Mouse (Mus musculus): ENCODE results near the gene Lzic. TPM values are rescaled to one million over a fixed set of nuclear protein-coding genes. Genes with fewer than 3 reads are reported as not detected.

Lzic gene
- 32.1 and 39.8 TPM in 2 replicates for polyA plus RNA-seq (2014; fragmentation: Nextera tagmentation; extraction: Ambion mirVana)

DNA sequence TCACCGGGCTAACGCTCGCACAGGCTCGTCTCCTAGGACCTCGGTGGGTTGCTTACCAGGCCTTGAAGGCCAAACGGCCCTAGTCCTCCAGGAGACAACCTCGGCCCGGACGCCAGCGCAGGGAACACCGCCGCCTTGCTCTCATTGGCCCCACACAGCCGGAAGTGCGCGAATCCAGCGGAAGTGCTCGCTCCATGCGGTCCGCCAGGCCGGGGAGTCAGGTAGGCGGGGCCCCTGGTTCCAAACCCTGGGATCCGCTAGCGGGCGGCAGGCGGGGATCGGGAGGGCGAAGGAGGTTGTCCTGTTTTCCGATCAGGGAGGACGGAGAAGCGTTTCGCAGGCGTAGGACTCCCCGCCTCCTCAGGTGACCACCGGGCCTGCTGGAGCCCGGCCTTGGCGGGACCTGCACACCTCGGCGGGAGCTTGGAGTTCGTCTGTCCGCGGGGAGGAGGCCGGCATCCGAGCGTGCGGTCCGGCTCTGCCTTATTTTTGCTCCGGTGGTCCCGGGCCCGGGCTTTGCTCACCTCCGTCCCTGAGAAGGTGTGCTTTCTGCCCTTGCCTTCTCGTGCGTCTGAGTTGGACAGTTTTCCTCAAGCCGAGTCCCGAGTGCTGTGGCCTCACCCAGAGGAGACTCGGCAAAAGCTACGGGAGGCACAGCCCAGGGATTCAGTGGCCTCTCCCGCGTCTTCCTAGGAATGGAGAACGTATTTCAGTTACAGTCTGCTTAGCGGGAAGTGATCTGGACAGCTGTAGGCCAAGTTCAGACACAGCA, at the start of gene Lzic, which contains the start of gene Nmnat1:
Gene Lzic (plus strand): TSS at position 177 of the 772 bp plus-strand sequence.
Gene Nmnat1 (minus strand): TSS at position 150 of the 772 bp plus-strand sequence.
- peaks cover 38% of the 10 kb centered on the region for H3K36me3 ChIP-seq (ENCODE audit: control insufficient read depth, insufficient read depth, low read length)
- peaks cover 6 to 12% of the 10 kb centered on the region in 2 experiments for H3K4me1 ChIP-seq (ENCODE audit: control insufficient read depth in 2 of 2, insufficient read depth in 2 of 2, low read length in 2 of 2)
- peak within 1 kb of the TSS; percentile 73 for H3K4me2 ChIP-seq (ENCODE audit: low read length)
- H3K27me3 ChIP-seq (ENCODE audit: control insufficient read depth, insufficient read depth, low read length): no peaks in the 10 kb centered on the region
- H3K27ac ChIP-seq (replicated peaks in 1 of 2; ENCODE audit: control insufficient read depth in 1 of 2, insufficient read depth in 1 of 2, low read depth in 2 of 2, low read length in 2 of 2): peak within 1 kb of the TSS; percentile 78 to 90
- H3K4me3 ChIP-seq (ENCODE audit: control insufficient read depth in 1 of 2, insufficient read depth in 1 of 2, low read depth in 1 of 2, low read length in 2 of 2): peak within 1 kb of the TSS; percentile 76 to 91
- ATAC-seq (ENCODE audit: insufficient number of reproducible peaks, insufficient read depth, low FRiP score, low read depth): peak; percentile 96
- no peaks in the 10 kb centered on the region for H3K9me3 ChIP-seq (ENCODE audit: control insufficient read depth, low read length)
- peak within 1 kb of the TSS; percentile 84 for H3K9ac ChIP-seq (ENCODE audit: low read length)
- WGBS: under 1% methylated on average over 60 of the region's 60 CpGs

DNA sequence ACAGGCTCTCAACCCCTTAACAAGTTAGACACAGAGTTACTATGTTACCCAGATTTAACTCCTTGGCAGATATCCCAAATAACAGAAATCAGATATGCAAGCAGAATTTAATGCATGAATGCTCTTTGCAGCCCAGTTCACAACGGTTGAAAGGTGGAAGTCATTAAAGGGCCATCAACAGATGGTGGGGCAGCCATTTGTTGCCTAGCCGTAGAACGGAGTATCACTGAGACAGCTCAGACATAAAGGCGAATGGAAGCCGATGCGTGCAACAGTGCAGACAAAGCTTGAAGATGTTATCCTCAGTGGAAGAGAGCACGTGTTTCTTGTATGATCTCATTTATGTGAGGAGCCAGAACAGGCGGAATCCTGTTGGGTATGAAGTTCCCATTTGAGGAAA, 44.5 kb upstream of the Lzic start:
- Histone ChIP-seq H3K9me3 (ENCODE audit: control insufficient read depth, low read length) (no peaks in the 10 kb centered on the region), H3K4me3 (ENCODE audit: control insufficient read depth in 1 of 2, insufficient read depth in 1 of 2, low read depth in 1 of 2, low read length in 2 of 2) (no peak overlapping the region), H3K27me3 (ENCODE audit: control insufficient read depth, insufficient read depth, low read length) (no peaks in the 10 kb centered on the region), H3K27ac (replicated peaks in 1 of 2; ENCODE audit: control insufficient read depth in 1 of 2, insufficient read depth in 1 of 2, low read depth in 2 of 2, low read length in 2 of 2) (no peak overlapping the region), H3K36me3 (ENCODE audit: control insufficient read depth, insufficient read depth, low read length) (no peaks in the 10 kb centered on the region), H3K9ac (ENCODE audit: low read length) (no peak overlapping the region), H3K4me1 (ENCODE audit: control insufficient read depth in 2 of 2, insufficient read depth in 2 of 2, low read length in 2 of 2) (peaks cover 5 to 16% of the 10 kb centered on the region in 2 experiments), H3K4me2 (ENCODE audit: low read length) (no peak overlapping the region)
- WGBS: 74% methylated on average over 8 of the region's 8 CpGs
- no peak for ATAC-seq (ENCODE audit: insufficient number of reproducible peaks, insufficient read depth, low FRiP score, low read depth)

DNA sequence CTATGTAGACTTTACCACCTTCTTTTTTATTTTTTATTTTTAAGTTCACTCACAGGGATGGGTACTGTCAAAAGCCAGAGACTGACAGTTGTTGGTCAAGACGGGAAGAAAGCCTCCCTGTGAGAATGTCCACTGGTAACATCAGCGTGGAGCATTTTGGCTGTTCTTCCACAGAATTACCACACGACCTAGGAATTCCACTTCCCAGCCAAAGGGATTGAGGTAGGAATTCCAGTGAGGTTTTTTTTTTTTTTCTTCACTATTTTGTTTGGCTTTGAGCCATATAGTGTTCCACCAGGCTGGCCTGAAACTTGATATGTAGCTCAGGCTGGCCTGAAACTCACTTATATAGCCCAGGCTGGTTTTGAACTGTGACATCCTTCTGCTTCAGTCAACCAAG, 42.6 kb upstream of the Lzic start:
- no peaks in the 10 kb centered on the region for H3K9me3 ChIP-seq (ENCODE audit: control insufficient read depth, low read length)
- no peaks in the 10 kb centered on the region for H3K36me3 ChIP-seq (ENCODE audit: control insufficient read depth, insufficient read depth, low read length)
- no peak overlapping the region for H3K9ac ChIP-seq (ENCODE audit: low read length)
- peak overlapping the region; percentile 14 to 45; a peak in 2 of 4 replicates for H3K27ac ChIP-seq (replicated peaks in 1 of 2; ENCODE audit: control insufficient read depth in 1 of 2, insufficient read depth in 1 of 2, low read depth in 2 of 2, low read length in 2 of 2)
- WGBS: 15% methylated on average over 3 of the region's 3 CpGs
- H3K27me3 ChIP-seq (ENCODE audit: control insufficient read depth, insufficient read depth, low read length): no peaks in the 10 kb centered on the region
- no peak overlapping the region for H3K4me2 ChIP-seq (ENCODE audit: low read length)
- H3K4me1 ChIP-seq (ENCODE audit: control insufficient read depth in 2 of 2, insufficient read depth in 2 of 2, low read length in 2 of 2): peaks cover 9 to 20% of the 10 kb centered on the region in 2 experiments
- H3K4me3 ChIP-seq (ENCODE audit: control insufficient read depth in 1 of 2, insufficient read depth in 1 of 2, low read depth in 1 of 2, low read length in 2 of 2): no peak overlapping the region
- no peak for ATAC-seq (ENCODE audit: insufficient number of reproducible peaks, insufficient read depth, low FRiP score, low read depth)

DNA sequence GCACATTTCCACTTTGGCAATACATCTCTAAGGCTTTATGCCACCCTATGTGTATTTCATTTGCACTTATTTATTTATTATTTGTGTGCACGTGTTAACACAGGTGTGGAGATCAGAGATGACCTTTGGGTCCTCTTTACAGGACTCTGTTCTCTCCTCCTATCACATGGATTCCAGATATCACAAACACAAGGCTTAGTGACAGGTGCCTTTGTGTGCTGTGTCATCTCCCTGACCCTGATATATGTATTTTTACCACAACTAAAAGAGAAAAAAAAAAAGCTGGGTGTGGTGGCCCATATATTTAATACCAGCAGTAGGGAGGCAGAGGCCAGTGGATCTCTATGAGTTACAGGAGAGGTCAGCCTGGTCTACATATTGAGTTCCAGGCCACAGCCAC, 40.6 kb upstream of the Lzic start:
- H3K36me3 ChIP-seq (ENCODE audit: control insufficient read depth, insufficient read depth, low read length): no peaks in the 10 kb centered on the region
- H3K4me3 ChIP-seq (ENCODE audit: control insufficient read depth in 1 of 2, insufficient read depth in 1 of 2, low read depth in 1 of 2, low read length in 2 of 2): no peak overlapping the region
- 40% methylated on average over 1 of the region's 1 CpGs for WGBS
- H3K27me3 ChIP-seq (ENCODE audit: control insufficient read depth, insufficient read depth, low read length): no peaks in the 10 kb centered on the region
- H3K4me1 ChIP-seq (ENCODE audit: control insufficient read depth in 2 of 2, insufficient read depth in 2 of 2, low read length in 2 of 2): peaks cover 9 to 20% of the 10 kb centered on the region in 2 experiments
- H3K4me2 ChIP-seq (ENCODE audit: low read length): no peak overlapping the region
- no peak for ATAC-seq (ENCODE audit: insufficient number of reproducible peaks, insufficient read depth, low FRiP score, low read depth)
- H3K9ac ChIP-seq (ENCODE audit: low read length): peak overlapping the region; percentile 71
- peak overlapping the region in 1 of 2 experiments; percentile 84; a peak in 3 of 4 replicates for H3K27ac ChIP-seq (replicated peaks in 1 of 2; ENCODE audit: control insufficient read depth in 1 of 2, insufficient read depth in 1 of 2, low read depth in 2 of 2, low read length in 2 of 2)
- H3K9me3 ChIP-seq (ENCODE audit: control insufficient read depth, low read length): no peaks in the 10 kb centered on the region

DNA sequence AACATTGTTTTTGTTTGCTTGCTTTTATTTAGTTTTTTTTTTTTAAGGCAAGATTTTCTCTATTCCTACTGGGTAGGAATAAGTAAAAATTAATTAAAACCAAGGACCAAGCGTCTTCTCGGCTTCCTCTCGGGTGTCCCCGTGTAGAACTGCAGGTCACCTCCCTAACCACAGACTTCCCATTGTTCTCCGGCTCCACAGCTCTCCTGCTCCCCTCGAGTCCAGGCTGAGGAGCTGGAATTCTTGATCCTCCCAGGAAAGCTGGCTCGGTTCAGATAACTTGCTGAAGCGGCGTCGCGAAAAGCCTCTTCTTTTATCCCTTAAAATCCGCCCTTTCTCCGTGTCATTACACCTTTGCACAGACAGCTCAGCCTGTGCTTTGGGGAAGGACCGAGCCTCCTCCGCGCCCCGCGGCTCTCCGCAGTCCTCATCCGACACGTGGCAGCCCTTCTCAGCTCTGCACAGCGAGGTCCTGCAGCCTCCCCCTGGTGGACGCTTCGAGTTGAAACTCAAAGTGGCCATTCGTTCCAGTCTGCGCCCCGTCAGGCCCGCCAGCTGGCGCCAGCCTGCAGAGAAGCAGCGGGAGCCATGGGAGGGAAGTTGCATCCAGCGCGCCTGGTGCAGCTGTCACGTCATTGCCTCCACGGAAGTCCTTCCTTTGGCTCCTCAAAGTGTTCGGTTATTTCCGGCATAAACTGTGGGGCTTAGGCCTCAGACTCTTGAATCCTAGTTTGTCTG, 39.9 kb upstream of the Lzic start:
- ATAC-seq (ENCODE audit: insufficient number of reproducible peaks, insufficient read depth, low FRiP score, low read depth): peak; percentile 92
- H3K9me3 ChIP-seq (ENCODE audit: control insufficient read depth, low read length): no peaks in the 10 kb centered on the region
- H3K27ac ChIP-seq (replicated peaks in 1 of 2; ENCODE audit: control insufficient read depth in 1 of 2, insufficient read depth in 1 of 2, low read depth in 2 of 2, low read length in 2 of 2): peak overlapping the region; percentile 84 to 92
- H3K27me3 ChIP-seq (ENCODE audit: control insufficient read depth, insufficient read depth, low read length): no peaks in the 10 kb centered on the region
- no peaks in the 10 kb centered on the region for H3K36me3 ChIP-seq (ENCODE audit: control insufficient read depth, insufficient read depth, low read length)
- H3K4me2 ChIP-seq (ENCODE audit: low read length): peak overlapping the region; percentile 67
- peaks cover 9 to 20% of the 10 kb centered on the region in 2 experiments for H3K4me1 ChIP-seq (ENCODE audit: control insufficient read depth in 2 of 2, insufficient read depth in 2 of 2, low read length in 2 of 2)
- peak overlapping the region; percentile 29 to 37 for H3K4me3 ChIP-seq (ENCODE audit: control insufficient read depth in 1 of 2, insufficient read depth in 1 of 2, low read depth in 1 of 2, low read length in 2 of 2)
- peak overlapping the region; percentile 71 for H3K9ac ChIP-seq (ENCODE audit: low read length)
- under 1% methylated on average over 36 of the region's 36 CpGs for WGBS

DNA sequence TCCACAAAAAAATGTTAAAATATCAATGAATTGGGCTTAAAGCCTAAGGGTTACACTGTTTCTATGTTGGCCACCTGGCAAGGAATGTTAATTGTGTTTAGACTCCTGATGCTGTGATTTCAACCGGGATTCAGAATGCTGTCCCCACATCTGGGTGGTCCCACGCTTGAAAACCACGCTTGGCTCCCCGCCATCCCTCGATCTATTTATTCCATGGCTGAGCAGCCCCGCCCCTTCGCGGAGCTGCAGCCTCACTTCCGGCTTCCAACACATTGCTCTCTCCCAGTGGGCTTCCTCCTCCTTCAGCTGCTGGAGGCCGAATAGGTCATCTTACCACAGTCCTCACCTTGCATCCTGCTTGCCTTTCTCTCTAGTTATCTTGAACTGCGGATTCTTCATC, 39.2 kb upstream of the Lzic start:
- Histone ChIP-seq H3K27me3 (ENCODE audit: control insufficient read depth, insufficient read depth, low read length) (no peaks in the 10 kb centered on the region), H3K4me1 (ENCODE audit: control insufficient read depth in 2 of 2, insufficient read depth in 2 of 2, low read length in 2 of 2) (peaks cover 9 to 20% of the 10 kb centered on the region in 2 experiments), H3K9ac (ENCODE audit: low read length) (peak overlapping the region; percentile 71), H3K27ac (replicated peaks in 1 of 2; ENCODE audit: control insufficient read depth in 1 of 2, insufficient read depth in 1 of 2, low read depth in 2 of 2, low read length in 2 of 2) (peak overlapping the region; percentile 84 to 92), H3K9me3 (ENCODE audit: control insufficient read depth, low read length) (no peaks in the 10 kb centered on the region), H3K4me3 (ENCODE audit: control insufficient read depth in 1 of 2, insufficient read depth in 1 of 2, low read depth in 1 of 2, low read length in 2 of 2) (peak overlapping the region in 1 of 2 experiments; percentile 29; a peak in 3 of 4 replicates), H3K36me3 (ENCODE audit: control insufficient read depth, insufficient read depth, low read length) (no peaks in the 10 kb centered on the region), H3K4me2 (ENCODE audit: low read length) (peak overlapping the region; percentile 67)
- peak; percentile 37; the same call in 1 of the 2 replicates for ATAC-seq (ENCODE audit: insufficient number of reproducible peaks, insufficient read depth, low FRiP score, low read depth)
- WGBS: 2% methylated on average over 11 of the region's 11 CpGs

DNA sequence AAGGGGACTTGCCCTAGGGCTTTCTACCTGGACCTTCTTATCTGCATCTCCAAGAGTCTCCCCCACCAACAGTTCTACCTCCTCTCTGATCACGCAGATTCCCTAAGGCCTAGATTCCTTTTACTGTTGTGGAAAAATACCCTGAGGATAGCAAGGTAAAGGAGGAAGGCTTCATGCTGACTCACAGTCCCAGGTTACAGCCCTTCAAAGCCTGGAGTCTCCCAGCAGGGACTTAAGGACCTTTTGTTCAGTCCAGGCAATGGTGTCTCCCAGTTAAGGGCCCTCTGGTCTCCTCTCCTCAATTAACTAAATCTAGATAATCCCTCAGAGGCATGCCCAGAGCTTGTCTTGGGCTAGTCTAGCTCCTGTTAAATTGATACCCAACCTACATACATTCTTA, 38.7 kb upstream of the Lzic start:
- Histone ChIP-seq H3K36me3 (ENCODE audit: control insufficient read depth, insufficient read depth, low read length) (no peaks in the 10 kb centered on the region), H3K27me3 (ENCODE audit: control insufficient read depth, insufficient read depth, low read length) (no peaks in the 10 kb centered on the region), H3K4me3 (ENCODE audit: control insufficient read depth in 1 of 2, insufficient read depth in 1 of 2, low read depth in 1 of 2, low read length in 2 of 2) (no peak overlapping the region), H3K9ac (ENCODE audit: low read length) (no peak overlapping the region), H3K4me1 (ENCODE audit: control insufficient read depth in 2 of 2, insufficient read depth in 2 of 2, low read length in 2 of 2) (peaks cover 9 to 20% of the 10 kb centered on the region in 2 experiments), H3K9me3 (ENCODE audit: control insufficient read depth, low read length) (no peaks in the 10 kb centered on the region), H3K27ac (replicated peaks in 1 of 2; ENCODE audit: control insufficient read depth in 1 of 2, insufficient read depth in 1 of 2, low read depth in 2 of 2, low read length in 2 of 2) (peak overlapping the region; percentile 63 to 84), H3K4me2 (ENCODE audit: low read length) (peak overlapping the region; percentile 67; the same call in 1 of the 2 replicates)
- WGBS: 40% methylated on average over 1 of the region's 1 CpGs
- no peak for ATAC-seq (ENCODE audit: insufficient number of reproducible peaks, insufficient read depth, low FRiP score, low read depth)
